Mouse (Mus musculus) forebrain, embryonic 15.5 days (tissue): ENCODE measurements around the gene Cdk14. TPM values are rescaled to one million over a fixed set of nuclear protein-coding genes. Genes with fewer than 3 reads are reported as not detected.

Experiments used
- ATAC-seq: fragments of 200-750 bp; cut with Nextera tagmentation; replicated peaks from 2 replicates; pipeline ENCODE4 v1.8.0; 2017; ENCODE audit warnings: mild to moderate bottlenecking, moderate TSS enrichment, moderate library complexity
- H3K27ac ChIP-seq: fragments of 300-500 bp; sonication (generic); replicated peaks from 2 replicates; pipeline ENCODE4 v1.5.1; 2015; ENCODE audit warnings: mild to moderate bottlenecking, inconsistent platforms
- H3K27me3 ChIP-seq: fragments of 300-500 bp; sonication (generic); 2 replicates; pipeline ENCODE4 v1.6.1; 2015; ENCODE audit warnings: inconsistent platforms
- H3K36me3 ChIP-seq: fragments of 300-500 bp; sonication (generic); 2 replicates; pipeline ENCODE4 v1.6.1; 2015; ENCODE audit warnings: mild to moderate bottlenecking, inconsistent platforms
- H3K4me1 ChIP-seq: fragments of 300-500 bp; sonication (generic); 2 replicates; pipeline ENCODE4 v1.6.1; 2015; ENCODE audit warnings: inconsistent platforms
- H3K4me2 ChIP-seq: fragments of 300-500 bp; sonication (generic); replicated peaks from 2 replicates; pipeline ENCODE4 v1.6.1; 2015; ENCODE audit warnings: mild to moderate bottlenecking, inconsistent platforms
- H3K4me3 ChIP-seq: fragments of 300-500 bp; sonication (generic); 2 replicates; pipeline ENCODE4 v1.5.1; 2015; ENCODE audit warnings: mild to moderate bottlenecking, inconsistent platforms
- H3K9ac ChIP-seq: fragments of 300-500 bp; sonication (generic); replicated peaks from 2 replicates; pipeline ENCODE4 v1.6.1; 2015; ENCODE audit warnings: mild to moderate bottlenecking, inconsistent platforms
- H3K9me3 ChIP-seq: fragments of 300-500 bp; sonication (generic); 2 replicates; pipeline ENCODE4 v1.6.1; 2016; ENCODE audit warnings: inconsistent platforms
- WGBS: fragments of 180-500 bp; shearing (Covaris S2); methylation state at CpG from one replicate; pipeline ENCODE4 v1.1.7; 2015; ENCODE audit warnings: mixed read lengths; 5-methylcytosine and 5-hydroxymethylcytosine counted together
- polyA plus RNA-seq: library from polyadenylated mRNA; unstranded; fragments of >200 nt; fragmentation: Nextera tagmentation; extraction: Ambion mirVana; gene quantifications from 2 replicates; pipeline ENCODE4 v1.2.1, GENCODE M21; 2015

Cdk14 gene
- polyA plus RNA-seq, 1 experiment from 2014 or later, result 34.4 TPM

- Histone ChIP-seq H3K9ac (no peak overlapping the region), H3K27ac (0 out of 2 replicates have a peak overlapping the region, but pooled peaks have one; percentile 23), H3K4me3 (no peak overlapping the region), H3K9me3 (no peaks in the 10 kb centered on the region), H3K4me2 (no peak overlapping the region), H3K27me3 (no peaks in the 10 kb centered on the region), H3K36me3 (no peaks in the 10 kb centered on the region), H3K4me1 (peaks cover 17% of the 10 kb centered on the region; the same call in 1 of the 2 replicates)
- ATAC-seq, result peak; percentile 54; the same call in 1 of the 2 replicates
- 57% methylated on average over 4 of the region's 4 CpGs for WGBS
These were observed 363.8 kb downstream of the Cdk14 start for GRCm38 (mm10) chr5:5056102-5056883.

- H3K4me3 ChIP-seq, result no peak overlapping the region
- no peak for ATAC-seq
- no peaks in the 10 kb centered on the region for H3K9me3 ChIP-seq
- H3K27me3 ChIP-seq, result no peaks in the 10 kb centered on the region
- 33% methylated on average over 1 of the region's 1 CpGs for WGBS
- H3K36me3 ChIP-seq, result no peaks in the 10 kb centered on the region
- no peak overlapping the region for H3K27ac ChIP-seq
- no peak overlapping the region for H3K4me2 ChIP-seq
- no peak overlapping the region for H3K9ac ChIP-seq
- H3K4me1 ChIP-seq, result peaks cover 17% of the 10 kb centered on the region; the same call in 1 of the 2 replicates
These were observed 364.6 kb downstream of the Cdk14 start for GRCm38 (mm10) chr5:5055494-5055893.

GRCm38 (mm10) chr5:5054270-5054669, 365.8 kb downstream of the Cdk14 start:
- WGBS, result 9% methylated on average over 1 of the region's 1 CpGs
- Histone ChIP-seq H3K4me2 (no peak overlapping the region), H3K27ac (no peak overlapping the region), H3K9ac (no peak overlapping the region), H3K4me1 (peaks cover 17% of the 10 kb centered on the region; the same call in 1 of the 2 replicates), H3K36me3 (no peaks in the 10 kb centered on the region), H3K4me3 (no peak overlapping the region), H3K27me3 (no peaks in the 10 kb centered on the region), H3K9me3 (no peaks in the 10 kb centered on the region)
- ATAC-seq, result no peak

DNA sequence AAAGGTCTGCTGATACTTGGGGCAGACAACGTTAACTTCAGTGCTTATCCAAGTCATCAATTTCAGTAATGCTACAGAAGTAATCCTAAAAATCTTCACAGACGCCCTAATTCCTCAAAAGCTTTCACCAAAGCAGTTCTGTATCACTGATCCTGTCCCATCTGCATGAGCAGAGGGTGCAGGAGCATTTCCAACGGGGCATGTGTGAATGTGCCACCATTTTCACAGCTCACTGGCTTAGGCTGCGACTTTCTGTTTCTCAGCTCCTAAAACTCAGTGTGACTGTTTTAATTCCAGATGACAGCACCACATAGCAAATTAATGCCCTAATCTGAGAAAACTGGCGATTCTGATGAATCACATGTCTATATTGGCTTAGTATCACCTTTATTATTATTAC, 375.8 kb downstream of the Cdk14 start:
- no peak overlapping the region for H3K4me2 ChIP-seq
- no peak overlapping the region for H3K4me3 ChIP-seq
- H3K27ac ChIP-seq, result no peak overlapping the region
- no peaks in the 10 kb centered on the region for H3K27me3 ChIP-seq
- 66% methylated on average over 5 of the region's 5 CpGs for WGBS
- H3K9me3 ChIP-seq, result no peaks in the 10 kb centered on the region
- peaks cover 12% of the 10 kb centered on the region for H3K4me1 ChIP-seq
- H3K9ac ChIP-seq, result no peak overlapping the region
- ATAC-seq, result 0 out of 2 replicates have a peak, but pooled peaks have one; percentile 42
- no peaks in the 10 kb centered on the region for H3K36me3 ChIP-seq

DNA sequence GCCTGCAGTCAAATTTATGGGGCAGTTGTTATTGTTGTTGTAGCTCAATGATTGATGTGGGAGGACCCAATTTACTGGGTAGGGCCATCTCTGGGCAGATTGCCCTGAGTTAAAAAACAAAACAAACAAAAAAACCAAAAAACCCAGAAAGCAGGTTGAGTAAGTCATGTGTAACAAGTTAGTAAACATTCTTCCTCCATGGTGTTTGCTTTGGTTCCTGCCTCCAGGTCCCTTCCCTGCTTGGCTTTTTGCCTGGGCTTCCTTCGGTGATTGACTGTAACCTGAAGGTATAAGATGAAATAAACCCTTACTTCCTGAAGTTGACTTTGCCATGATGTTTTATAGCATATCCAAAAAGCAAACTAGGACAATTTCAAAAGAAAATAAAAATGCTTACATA, 377.4 kb downstream of the Cdk14 start:
- peaks cover 12% of the 10 kb centered on the region for H3K4me1 ChIP-seq
- no peak for ATAC-seq
- no peak overlapping the region for H3K9ac ChIP-seq
- no peaks in the 10 kb centered on the region for H3K9me3 ChIP-seq
- H3K27me3 ChIP-seq, result no peaks in the 10 kb centered on the region
- WGBS, result 66% methylated on average over 1 of the region's 1 CpGs
- no peak overlapping the region for H3K4me2 ChIP-seq
- no peak overlapping the region for H3K4me3 ChIP-seq
- no peaks in the 10 kb centered on the region for H3K36me3 ChIP-seq
- no peak overlapping the region for H3K27ac ChIP-seq

- no peaks in the 10 kb centered on the region for H3K27me3 ChIP-seq
- no peaks in the 10 kb centered on the region for H3K36me3 ChIP-seq
- peaks cover 12% of the 10 kb centered on the region for H3K4me1 ChIP-seq
- H3K27ac ChIP-seq, result no peak overlapping the region
- no peaks in the 10 kb centered on the region for H3K9me3 ChIP-seq
- H3K4me3 ChIP-seq, result no peak overlapping the region
- 79% methylated on average over 4 of the region's 4 CpGs for WGBS
- ATAC-seq, result no peak
- no peak overlapping the region for H3K4me2 ChIP-seq
- H3K9ac ChIP-seq, result no peak overlapping the region
These were observed 378.6 kb downstream of the Cdk14 start for GRCm38 (mm10) chr5:5041480-5041879.

GRCm38 (mm10) chr5:5039700-5040284, 380.3 kb downstream of the Cdk14 start:
- no peak overlapping the region for H3K9ac ChIP-seq
- WGBS, result 7% methylated on average over 4 of the region's 4 CpGs
- H3K36me3 ChIP-seq, result no peaks in the 10 kb centered on the region
- H3K4me1 ChIP-seq, result peaks cover 12% of the 10 kb centered on the region
- no peak overlapping the region for H3K4me3 ChIP-seq
- no peaks in the 10 kb centered on the region for H3K27me3 ChIP-seq
- H3K4me2 ChIP-seq, result no peak overlapping the region
- no peaks in the 10 kb centered on the region for H3K9me3 ChIP-seq
- H3K27ac ChIP-seq, result no peak overlapping the region
- ATAC-seq, result peak; percentile 77

- Histone ChIP-seq H3K9me3 (no peaks in the 10 kb centered on the region), H3K36me3 (no peaks in the 10 kb centered on the region), H3K4me2 (no peak overlapping the region), H3K9ac (no peak overlapping the region), H3K4me1 (peaks cover 16% of the 10 kb centered on the region), H3K4me3 (no peak overlapping the region), H3K27ac (no peak overlapping the region), H3K27me3 (no peaks in the 10 kb centered on the region)
- peak; percentile 68 for ATAC-seq
- WGBS, result 52% methylated on average over 5 of the region's 5 CpGs
These were observed 386.7 kb downstream of the Cdk14 start for GRCm38 (mm10) chr5:5033445-5033844.

GRCm38 (mm10) chr5:5032847-5033246, 387.3 kb downstream of the Cdk14 start:
- H3K27ac ChIP-seq, result 0 out of 2 replicates have a peak overlapping the region, but pooled peaks have one; percentile 7
- no peak overlapping the region for H3K4me3 ChIP-seq
- ATAC-seq, result 0 out of 2 replicates have a peak, but pooled peaks have one; percentile 36
- peaks cover 16% of the 10 kb centered on the region for H3K4me1 ChIP-seq
- no peak overlapping the region for H3K9ac ChIP-seq
- H3K4me2 ChIP-seq, result no peak overlapping the region
- no peaks in the 10 kb centered on the region for H3K9me3 ChIP-seq
- H3K36me3 ChIP-seq, result no peaks in the 10 kb centered on the region
- WGBS, result 61% methylated on average over 6 of the region's 6 CpGs
- no peaks in the 10 kb centered on the region for H3K27me3 ChIP-seq

GRCm38 (mm10) chr5:5032446-5032845, 387.7 kb downstream of the Cdk14 start:
- H3K27me3 ChIP-seq, result no peaks in the 10 kb centered on the region
- H3K27ac ChIP-seq, result 0 out of 2 replicates have a peak overlapping the region, but pooled peaks have one; percentile 7
- no peak overlapping the region for H3K4me3 ChIP-seq
- H3K9ac ChIP-seq, result no peak overlapping the region
- H3K4me2 ChIP-seq, result no peak overlapping the region
- H3K9me3 ChIP-seq, result no peaks in the 10 kb centered on the region
- 75% methylated on average over 11 of the region's 11 CpGs for WGBS
- H3K4me1 ChIP-seq, result peaks cover 16% of the 10 kb centered on the region
- H3K36me3 ChIP-seq, result no peaks in the 10 kb centered on the region
- ATAC-seq, result no peak

GRCm38 (mm10) chr5:5030431-5030830, 389.7 kb downstream of the Cdk14 start:
- no peak for ATAC-seq
- no peak overlapping the region for H3K9ac ChIP-seq
- H3K4me1 ChIP-seq, result peaks cover 16% of the 10 kb centered on the region
- no peaks in the 10 kb centered on the region for H3K36me3 ChIP-seq
- no peaks in the 10 kb centered on the region for H3K9me3 ChIP-seq
- 90% methylated on average over 2 of the region's 2 CpGs for WGBS
- no peak overlapping the region for H3K4me2 ChIP-seq
- H3K27me3 ChIP-seq, result no peaks in the 10 kb centered on the region
- no peak overlapping the region for H3K27ac ChIP-seq
- no peak overlapping the region for H3K4me3 ChIP-seq

DNA sequence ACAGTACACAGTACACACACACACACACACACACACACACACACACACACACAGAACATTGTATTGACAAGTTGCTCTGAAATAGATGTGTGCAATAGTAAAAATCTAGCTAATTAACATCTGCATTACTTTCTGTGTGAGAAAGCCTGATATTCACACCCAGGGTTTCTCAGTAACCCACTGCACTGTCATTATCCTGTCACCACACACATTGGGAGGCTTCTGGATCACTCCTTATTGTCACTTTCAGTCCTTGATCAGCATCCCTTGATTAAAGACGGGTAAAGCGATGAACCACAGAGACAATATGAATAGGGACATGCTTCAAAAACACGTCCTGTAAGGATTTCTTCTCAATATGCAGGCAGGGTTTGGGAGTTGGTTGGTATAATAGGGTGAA, 401.2 kb downstream of the Cdk14 start:
- no peak overlapping the region for H3K27ac ChIP-seq
- H3K9me3 ChIP-seq, result no peaks in the 10 kb centered on the region
- WGBS, result 61% methylated on average over 3 of the region's 3 CpGs

More for the DNA sequence above, 401.2 kb downstream of the Cdk14 start:
- Histone ChIP-seq H3K27me3 (no peaks in the 10 kb centered on the region), H3K36me3 (no peaks in the 10 kb centered on the region), H3K4me1 (0 out of 2 replicates have a peak, but pooled peaks cover 3% of the 10 kb centered on the region), H3K9ac (no peak overlapping the region), H3K4me2 (no peak overlapping the region), H3K4me3 (no peak overlapping the region)
- peak; percentile 55; the same call in 1 of the 2 replicates for ATAC-seq
